Mouse (Mus musculus): ENCODE results near the gene Gm20388.

Gm20388 gene

DNA sequence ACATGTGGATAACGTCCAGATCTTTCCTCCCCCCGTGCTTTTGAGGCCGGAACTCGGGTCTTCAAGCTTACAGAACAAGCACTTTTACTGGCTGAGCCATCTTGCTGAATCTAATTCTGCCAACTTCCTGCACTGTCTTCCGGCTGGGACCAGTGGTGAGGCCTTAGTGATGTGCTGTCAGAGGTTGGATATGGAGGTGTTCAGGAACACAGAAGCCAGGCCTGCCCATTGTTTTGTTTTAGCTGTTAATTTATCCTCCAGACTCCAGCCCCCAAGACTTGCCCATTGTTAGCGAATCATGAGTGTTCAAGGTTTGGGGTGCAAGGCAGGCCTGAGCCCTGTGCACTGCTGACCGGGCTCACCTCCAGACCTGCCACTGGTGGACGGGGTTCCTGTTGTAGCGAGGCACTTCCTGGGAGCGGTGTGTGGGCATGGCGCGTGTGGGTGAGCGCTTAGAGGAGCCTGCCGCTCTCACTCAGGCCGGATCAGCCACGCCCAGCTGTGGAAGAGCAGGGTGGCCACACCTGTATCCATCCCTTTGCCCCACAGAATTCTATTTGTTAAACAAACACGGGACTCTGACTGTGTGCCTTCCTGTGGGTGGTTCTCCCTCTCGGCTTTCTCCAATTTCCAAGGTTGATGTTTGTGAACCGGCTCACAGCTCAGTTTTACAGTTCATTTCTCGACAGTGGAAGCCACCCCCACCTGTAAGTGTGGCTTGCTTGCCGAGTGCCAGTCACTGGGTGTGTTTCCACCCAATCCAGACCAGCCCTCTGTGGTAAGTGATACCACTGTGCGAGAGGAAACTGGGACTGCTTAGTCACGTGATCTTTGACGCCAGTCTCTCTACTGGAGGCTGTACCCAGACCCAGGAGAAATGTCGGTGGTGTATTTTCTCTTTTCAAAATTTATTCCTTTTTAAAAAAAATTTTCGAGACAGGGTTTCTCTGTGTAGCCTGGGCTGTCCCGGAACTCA, 3430.7 kb downstream of the Gm20388 start:
- no peak for DNase-seq

DNA sequence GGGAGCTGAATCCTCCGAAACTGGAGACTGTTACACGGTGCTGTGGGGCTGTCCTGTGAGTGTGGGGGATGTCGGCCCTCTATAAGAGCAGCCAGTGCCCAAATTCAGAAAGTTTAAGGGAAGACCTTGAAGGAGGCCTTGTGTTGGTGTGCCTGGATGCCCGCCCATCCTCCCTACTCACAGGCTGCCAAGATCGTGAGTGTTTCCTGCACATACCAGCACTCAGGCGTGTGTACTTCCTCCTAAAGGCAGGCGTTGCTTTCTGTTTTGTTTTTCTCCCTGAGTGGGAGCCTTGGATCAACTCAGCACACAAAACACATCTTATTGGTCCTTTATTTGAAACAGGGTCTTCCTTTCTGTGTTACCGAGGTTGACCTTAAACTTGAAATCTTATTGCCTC, 3431.6 kb downstream of the Gm20388 start:
- DNase-seq, result no peak

DNA sequence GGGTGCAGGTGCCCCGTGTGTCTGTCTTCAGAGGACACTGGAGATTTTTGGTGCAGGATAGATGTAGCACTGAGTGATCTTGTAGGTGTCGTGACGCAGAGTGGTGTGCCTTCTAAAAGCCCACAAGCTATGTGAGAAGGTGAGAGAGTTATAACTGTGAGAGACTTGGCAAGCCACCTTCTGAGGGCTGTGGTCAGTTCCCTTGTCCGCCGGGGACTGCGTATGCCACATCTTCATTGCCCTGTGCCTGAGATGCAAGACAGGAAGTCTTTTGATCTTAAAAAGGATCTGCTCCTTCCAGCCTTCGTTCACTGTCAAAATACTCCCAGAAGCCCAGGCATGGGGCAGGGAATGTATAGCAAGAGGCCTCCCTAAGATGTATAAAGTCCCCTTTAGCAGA, 3432.3 kb downstream of the Gm20388 start:
- no peak for DNase-seq

DNA sequence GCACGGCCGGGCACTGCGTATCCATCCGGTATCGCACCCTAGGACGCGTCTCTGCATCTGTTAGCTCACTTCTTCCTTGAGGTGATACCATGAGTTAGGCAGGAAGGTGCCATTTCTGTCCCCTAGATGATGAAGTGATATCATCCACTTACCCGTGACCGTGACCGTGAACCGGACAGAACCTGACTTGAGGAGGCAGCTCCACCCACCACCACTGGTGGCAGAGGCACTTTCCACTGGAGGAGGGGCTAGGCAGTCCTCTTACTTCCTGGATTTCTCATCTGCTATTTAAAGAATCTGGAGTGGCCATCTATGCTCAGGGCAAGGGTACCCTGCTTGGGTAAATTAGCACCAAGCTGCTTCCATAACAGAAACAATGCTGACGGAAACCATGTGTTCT, 3432.8 kb downstream of the Gm20388 start:
- DNase-seq, result no peak

DNA sequence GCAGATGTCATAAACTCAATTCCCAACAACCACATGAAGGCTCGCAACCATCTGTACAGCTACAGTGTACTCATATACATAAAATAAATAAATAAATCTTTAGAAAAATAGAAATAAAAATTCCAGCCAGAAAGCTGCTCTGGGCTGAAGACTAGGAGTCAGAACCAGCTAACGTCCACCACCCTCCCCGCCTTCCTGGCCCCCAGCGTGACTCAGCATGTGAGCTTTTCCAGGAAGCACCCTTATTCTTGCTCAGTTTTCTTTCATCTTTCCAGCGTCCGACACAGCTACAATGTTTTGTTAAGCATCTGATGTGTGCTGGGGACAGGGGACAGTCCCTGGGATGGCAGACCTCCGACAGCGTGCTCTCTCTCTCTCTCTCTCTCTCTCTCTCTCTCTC, 3434.5 kb downstream of the Gm20388 start:
- no peak for DNase-seq

DNA sequence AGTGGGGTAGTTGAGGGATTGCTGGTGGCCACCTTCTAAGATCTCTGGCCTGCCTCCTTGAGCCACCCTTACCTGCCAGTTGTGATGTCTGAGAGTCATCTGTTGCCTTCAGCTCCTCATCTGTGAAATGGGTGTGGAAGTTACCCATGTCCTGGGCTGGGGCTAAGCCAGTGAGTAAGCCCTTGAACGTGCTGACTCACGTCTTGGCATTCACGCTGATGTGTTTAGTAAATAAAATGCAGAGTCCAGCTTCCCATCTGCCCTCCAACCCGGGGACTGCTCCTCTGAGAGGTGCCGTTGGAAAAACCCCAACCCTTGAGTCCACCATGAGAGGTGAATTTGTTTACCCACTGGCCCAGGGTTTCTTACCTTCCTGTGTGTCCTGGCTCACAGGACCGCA, 3435.2 kb downstream of the Gm20388 start:
- DNase-seq, result no peak

DNA sequence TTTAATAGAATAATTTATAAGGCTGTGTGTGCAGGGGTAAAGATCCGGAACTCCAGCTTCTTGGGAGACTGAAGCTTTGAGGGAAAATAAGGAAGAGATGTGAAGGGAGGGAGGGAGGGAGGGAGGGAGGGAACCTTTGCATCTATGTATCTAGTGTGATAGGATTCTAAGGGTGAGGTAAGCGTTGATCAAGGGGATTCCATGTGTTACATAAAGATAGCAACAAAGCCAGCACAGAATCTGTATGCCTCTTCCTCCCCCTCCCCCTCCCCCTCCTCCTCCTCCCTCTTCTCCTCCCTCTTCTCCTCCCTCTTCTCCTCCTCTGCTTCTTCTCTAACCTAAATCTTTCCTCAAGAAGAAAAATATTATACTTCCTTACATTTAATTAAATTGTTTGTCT, 3436.7 kb downstream of the Gm20388 start:
- DNase-seq, result no peak

DNA sequence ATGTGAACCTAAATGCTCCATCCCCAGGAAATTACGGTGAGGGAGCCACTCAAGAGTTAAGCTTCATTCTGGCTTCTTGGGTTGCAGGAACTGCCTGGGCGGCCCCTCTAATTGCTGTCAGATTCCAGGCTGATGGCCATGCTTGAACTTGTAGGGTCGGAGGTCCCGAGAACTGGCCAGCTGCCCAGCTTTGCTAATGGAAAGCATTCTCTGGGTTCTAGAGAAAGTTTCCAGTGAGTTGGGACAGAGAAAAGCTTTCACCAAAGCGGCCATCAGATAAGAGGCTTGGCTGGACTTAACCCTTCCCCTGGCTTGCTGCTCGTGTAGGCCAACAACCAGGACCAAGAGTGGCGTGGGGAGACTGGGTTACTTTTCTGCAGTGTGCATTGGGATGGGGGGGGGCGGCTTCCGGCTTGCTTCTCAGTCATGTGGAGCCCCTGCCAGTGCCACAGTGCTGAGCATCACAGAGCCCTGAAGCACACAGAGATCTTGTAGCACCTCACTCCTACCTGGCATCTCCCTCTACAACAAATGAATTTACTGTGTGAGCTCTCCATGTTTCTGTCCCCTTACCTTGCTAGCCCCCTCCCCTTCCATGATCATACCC, 3437.7 kb downstream of the Gm20388 start:
- peak in 1 of 2 experiments; percentile 33 for DNase-seq

DNA sequence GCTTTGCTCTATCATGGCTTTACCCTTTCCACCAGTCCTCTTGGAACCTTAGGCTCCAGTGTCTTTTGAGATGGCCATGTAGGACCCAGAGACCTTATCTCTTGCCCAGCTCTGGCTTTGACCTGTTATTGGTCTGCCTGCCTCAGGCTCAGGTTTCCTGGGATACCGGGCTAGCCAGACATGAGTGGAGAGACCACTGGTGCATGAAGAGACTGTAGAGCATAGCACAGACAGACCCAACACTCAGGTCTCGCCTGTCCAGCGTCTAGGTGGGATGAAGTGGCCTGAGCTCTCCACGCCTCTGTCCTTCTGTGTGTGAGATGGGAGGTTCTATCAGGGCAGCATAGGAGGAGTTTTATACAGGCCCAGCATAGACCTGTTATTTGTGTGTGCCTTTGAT, 3438.4 kb downstream of the Gm20388 start:
- no peak for DNase-seq

DNA sequence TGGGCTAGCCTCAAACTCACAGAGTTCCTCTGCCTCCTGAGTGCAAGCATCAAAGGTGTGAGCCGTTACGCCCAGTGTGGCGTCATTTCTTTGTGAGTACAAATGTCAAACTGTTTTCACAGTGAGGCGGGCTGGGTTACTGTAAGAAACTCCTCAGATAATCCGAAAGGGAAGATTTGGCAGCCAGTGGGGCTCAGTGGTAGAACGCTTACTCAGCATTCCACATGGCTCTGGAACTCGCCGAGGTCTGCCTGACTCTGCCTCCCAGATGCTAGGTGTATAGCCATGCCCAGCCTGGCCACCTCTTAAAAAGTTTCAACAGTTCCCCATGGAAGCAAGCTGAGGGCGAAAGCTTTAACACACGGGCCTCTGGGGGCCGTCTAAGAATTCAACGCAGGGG, 3441.5 kb downstream of the Gm20388 start:
- DNase-seq, result no peak

DNA sequence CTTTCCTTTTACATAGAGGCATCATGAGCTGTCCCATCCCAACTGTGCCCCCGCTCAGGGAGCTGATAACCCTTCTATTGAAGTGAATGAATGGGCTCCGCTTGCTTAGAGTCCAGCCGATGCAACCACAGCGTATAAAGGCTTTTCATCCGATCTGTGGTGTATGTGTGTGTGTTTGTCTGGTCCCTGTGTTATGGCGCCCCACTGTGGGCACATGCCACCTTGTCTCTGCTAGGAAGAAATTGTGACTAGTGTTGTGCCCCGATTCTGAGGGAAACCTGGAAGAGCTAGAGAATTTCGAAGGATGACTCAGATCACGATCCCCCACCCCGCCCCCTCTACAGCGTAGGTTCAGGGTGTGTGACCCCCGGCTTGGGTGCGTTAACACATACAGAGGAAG, 3442.1 kb downstream of the Gm20388 start:
- peak; percentile 35 to 69 for DNase-seq

DNA sequence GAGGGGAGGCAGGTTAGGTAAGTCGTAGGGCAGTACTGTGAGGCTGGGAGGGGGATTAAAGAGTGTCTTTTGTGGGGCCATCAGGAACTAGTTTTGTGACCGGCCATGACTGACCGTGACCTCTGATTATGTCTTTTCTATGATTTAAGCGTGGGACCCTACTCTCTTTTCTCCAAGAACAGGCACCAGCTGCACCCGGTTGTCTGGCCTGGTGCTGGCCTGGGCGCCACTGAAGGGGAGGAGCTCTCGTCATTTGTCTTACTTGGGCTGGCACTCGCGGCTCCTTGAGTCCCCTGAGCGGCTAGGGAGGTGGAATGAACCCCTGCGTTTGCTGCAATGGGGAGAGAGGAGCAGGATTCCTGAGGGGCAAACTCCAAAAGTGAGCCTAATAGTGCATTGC, 3442.6 kb downstream of the Gm20388 start:
- DNase-seq, result no peak

DNA sequence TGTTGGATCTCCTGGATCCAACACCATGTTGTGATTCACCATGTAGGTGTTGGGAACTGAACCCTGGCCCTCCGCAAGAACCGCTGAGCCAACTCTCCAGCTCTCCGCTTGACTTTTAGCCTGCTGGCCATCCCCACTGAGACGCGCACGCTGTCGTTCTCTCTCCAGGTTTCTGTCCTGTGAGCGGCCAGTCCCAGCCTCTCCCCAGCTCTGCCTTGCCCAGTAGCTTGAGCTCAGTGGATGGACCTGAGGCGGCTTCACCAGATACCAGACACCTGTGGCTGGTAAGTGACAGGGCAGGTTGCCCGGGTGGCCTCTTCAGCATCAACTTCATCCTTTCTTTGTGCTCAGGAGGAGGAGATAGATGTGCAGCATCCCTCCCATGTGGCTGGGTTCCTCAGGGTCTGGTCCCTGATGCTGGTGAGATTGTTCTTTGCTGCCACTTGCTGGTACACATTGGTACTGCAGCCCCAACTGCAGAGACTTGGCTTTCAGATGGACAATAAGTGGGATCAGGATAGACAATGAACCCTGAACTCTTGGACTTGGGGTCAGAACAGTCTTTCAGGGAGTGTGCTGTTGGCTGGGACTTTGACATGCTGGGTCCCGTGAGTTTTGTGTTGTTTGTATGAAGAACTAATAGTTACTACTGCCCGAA, 3450.6 kb downstream of the Gm20388 start:
- peak; percentile 91 for DNase-seq

DNA sequence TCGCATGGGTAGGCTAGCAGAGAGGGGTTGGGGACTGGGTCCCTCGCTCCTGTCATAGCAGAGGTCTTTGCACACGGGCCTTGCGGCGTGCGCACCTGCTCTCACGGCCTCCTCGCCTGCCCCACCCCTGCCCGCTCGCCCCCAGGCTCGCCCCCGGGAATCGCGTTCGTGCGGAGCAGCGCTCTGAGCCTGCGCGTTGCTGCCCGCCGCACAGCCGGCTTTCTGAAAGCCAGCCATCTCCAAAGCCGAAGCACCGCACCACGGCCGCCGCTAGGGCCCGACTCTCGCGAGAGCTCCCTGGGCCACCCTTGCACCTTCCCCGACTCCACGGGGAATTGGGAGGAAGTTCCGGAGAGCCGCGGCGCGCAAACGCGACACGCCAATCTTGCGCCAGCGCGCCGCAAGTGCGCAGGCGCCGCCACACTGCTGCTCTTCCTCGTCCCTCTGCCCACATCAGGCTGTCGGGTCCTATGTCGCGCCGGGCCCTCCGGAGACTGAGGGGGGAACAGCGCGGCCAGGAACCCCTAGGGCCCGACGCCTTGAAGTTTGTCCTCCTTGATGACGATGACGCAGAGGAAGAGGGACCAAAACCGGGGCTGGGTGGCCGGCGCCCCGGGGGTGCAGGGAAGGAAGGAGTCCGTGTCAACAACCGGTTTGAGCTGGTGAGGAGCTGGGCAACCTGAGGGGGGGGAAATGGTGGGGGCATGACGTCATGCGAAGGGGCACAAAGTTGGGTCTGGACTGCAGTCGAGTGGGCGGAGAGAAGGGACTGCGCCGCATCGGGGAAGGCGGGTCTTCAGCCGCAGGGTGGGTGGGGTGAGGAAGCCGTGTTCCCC, 3463.0 kb downstream of the Gm20388 start, which contains the start of gene Tcf25:
Gene Tcf25 (plus strand): TSS at position 351 of the 836 bp plus-strand sequence.
- DNase-seq, result peak; percentile 97 to 98

DNA sequence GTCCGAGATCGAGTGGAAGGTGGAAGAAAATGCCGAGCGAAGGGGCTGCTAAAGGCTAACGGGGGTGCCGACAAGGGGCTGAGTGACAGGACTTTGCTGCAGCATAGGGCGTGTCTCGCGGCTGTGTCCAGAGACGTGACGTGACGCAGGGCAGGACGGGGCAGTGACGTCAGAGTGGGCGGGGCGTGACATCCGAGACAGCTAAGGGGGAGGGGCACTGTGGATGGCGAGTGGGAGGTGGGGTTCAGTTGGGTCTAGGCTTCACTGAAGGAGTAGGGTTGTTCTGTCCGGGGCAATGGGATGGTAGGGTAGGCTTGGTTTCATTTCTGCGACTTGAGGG, 3463.6 kb downstream of the Gm20388 start:
- DNase-seq, result peak; percentile 97 to 99

DNA sequence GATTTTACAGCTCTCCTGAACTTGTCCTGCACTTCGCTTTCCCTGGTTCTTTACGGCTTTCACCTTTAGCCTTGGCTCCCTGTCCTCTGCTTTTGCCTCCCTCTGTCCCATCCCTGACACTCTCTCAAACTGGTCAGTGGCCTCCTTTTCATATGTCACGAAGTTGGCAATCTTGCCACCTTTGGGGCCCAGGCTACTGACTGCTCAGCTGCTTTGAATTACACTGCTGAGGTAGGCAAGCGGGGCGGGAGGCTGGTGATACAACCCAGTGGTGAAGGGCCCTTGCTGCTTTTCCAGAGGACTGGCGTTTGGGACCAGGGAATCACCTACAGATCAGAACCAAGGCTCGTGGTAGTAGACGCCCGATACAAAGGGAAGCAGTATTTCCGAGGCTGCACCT, 3465.1 kb downstream of the Gm20388 start:
- no peak for DNase-seq

DNA sequence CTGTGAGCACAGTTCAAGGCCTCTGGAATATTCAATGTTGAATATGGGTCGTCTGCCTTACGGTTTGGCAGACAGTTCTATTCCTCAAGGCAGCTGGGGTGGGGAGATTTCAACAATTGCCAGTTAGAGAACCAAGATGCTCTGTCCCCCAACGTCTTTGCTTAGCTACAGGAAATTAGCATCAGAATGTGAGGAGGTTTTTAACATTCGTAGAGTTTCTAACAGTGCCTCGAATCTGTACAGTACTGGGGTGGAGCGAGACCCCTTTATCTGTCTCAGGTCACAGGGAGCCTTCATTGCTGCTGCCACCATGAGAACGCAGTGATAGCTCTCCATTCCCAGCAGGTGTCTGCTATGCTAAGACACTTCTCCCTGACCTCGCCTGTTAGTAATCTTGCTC, 3465.5 kb downstream of the Gm20388 start:
- DNase-seq, result no peak

DNA sequence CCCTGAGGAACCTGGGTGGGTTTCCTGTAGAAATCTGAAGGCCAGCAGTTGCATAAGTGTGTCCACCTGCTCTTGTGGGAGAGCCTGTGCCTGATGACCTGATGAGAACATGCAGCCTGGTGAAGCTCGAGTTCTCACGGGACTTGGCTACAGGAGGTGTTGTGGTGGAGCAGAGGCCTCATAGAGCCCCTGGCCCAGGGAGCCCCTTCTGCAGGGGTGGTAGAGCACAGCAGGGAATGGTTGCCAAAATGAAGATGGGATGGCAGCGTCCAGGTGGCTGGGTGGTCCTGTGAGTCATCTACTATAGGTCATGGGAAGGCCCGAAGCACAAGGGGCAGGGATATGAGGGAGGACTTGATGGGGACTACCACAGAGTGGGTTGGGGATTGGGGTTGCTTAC, 3471.1 kb downstream of the Gm20388 start:
- no peak for DNase-seq

DNA sequence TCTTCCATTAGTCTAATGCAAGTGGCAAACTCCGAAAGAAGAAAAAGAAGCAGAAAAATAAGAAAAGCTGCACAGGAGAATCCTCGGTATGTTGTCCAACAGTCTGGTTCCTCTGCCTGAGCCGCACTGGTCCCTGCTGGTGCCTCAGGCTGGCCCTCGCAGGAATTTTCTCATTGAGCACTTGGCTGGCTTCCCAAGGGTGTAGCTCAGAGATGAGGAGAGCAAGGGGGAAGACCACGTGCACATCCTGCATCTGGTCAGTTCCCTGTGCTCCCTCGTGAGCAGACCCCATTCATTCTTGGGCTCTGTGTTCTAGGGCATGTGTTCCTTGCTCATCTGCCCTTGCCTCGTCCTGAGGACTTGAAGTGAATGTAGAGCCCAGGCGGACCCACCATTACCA, 3471.9 kb downstream of the Gm20388 start:
- DNase-seq, result no peak

DNA sequence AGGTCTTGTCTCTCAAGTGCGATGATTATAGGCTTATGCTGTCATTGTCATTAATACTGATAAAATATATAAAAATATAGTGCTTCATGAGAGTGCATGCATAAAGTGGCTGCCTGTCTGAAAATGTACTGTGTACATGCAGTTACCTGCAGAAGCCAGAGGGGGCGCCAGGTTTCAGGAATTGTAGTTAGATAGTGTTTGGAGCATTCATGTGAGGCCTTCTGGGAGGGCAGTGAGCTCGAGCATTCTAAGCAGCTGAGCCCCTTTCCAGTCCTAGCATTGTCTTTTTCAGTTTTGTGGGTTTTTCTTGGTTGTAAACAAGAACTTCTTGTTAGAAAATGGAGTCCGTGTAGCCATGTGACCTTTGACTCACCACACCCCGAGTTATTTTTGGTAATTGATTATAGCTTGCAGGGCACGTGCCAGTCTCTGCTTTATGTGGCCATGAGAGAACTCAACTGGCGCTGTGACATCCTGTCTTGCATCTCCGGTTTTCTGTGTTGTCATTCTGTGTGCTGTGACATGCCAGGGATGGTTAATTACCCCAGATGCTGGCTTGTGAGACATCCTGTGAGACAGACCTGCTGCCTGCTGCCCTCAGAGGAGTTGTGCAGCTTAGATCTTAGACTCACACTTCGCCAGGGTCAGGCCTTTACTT, 3474.4 kb downstream of the Gm20388 start:
- DNase-seq, result peak; percentile 46 to 71

DNA sequence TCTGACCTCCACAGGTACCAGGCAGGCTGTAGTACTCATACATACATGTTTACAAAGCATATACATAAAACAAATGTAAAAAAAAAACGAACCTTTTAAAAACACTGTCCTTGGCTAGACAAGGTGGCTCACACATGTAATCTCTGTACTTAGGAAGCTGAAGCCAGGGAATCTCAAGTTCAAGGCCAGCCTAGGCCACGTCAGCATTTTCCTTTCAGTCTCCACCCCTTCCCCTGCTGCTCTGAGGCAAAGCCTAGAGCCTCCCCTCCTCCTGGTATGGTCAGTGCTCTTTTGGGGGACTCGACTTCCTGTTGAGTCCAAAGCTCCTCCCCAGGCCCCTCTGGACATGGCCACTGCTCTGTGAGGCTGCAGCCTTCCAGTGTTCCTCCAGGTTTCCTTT, 3476.4 kb downstream of the Gm20388 start:
- no peak for DNase-seq

DNA sequence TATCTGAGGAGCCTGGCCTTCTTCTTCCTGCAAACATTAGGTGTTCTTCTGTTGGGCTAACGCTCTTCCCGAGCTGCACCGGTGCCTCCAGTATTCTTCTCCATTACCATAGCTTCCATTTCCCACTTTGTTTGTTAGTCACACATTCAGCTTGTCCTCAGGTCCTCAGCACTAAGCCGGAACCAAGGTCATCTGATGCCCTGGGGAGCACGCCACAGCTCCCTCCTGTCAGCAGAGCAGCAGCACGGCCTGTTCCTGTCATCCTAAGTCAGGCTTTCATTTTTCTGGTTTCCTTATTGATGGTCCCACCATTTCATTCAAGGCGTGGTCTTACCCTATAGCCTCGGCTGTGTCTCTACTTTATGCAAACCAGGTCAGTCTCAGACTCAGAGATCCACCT, 3477.2 kb downstream of the Gm20388 start:
- DNase-seq, result no peak
